Mouse (Mus musculus): ENCODE data around the gene Dpp7. TPM values are rescaled to one million over a fixed set of nuclear protein-coding genes. Genes with fewer than 3 reads are reported as not detected.
A peak's percentile ranks its signal among the peaks of the same experiment; 100 is the strongest.

Dpp7 gene
- polyA plus RNA-seq, 2 experiments = 24.7 to 43.6 TPM

DNA sequence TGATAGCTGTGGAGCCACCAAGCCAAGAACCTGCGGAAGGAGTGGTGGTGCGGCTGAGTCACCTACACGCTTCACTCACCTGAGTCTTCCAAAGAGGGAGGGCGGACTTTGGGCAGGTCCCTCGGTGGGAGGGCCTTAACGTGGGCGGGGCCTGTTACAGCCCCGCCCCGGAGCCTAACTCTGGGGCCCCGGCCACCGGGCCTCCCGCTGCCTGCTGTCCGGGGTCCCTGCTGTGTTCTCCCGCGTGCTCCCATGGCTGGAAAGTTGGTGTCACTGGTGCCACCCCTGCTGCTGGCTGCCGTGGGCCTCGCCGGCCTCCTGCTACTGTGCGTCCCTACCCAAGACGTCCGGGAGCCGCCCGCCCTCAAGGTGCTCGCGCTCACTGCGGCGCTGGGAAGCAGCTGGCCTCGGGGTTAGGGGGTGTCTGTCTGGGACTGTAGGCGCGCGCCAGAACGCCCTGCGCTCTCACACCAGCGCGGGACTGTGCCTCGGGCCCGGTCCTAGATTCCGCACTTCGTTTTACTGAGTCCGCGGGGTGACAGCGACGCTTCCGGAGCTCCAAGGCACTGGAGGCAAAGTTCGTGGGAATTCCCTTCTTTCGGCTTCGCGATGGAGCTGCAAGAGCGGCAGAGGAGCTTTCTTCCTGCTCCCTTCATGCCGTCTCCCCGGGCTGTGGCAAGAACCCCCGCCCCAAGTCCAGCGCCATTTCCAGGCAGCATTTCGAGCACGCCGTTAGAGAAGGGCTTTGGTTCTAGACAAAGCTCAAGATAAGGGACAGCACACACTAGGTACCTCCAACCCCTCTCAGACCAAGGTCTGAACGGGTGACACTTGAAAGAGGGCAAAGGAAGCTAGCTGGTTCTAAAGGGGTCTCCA, 39.8 kb upstream of the Dpp7 start, which contains the start of gene Entpd2:
TSS of gene Entpd2 (plus strand) at position 154 of the 876 bp plus-strand sequence.
- Histone ChIP-seq H3K4me1 (ENCODE audit: control insufficient read depth, insufficient read depth, low read length) (0 out of 2 replicates have a peak, but pooled peaks cover 7% of the 10 kb centered on the region), H3K9me3 (ENCODE audit: control insufficient read depth, low read length) (no peaks in the 10 kb centered on the region), H3K27me3 (ENCODE audit: control insufficient read depth, insufficient read depth, low read length) (peaks cover 55% of the 10 kb centered on the region), H3K9ac (ENCODE audit: low read depth, low read length, severe bottlenecking) (no peak within 1 kb of the TSS), H3K4me2 (replicated peaks; ENCODE audit: low read depth, low read length, severe bottlenecking) (peak within 1 kb of the TSS; percentile 46), H3K36me3 (ENCODE audit: control insufficient read depth, insufficient read depth, low read length) (no peaks in the 10 kb centered on the region), H3K27ac (replicated peaks; ENCODE audit: low read depth, low read length) (no peak within 1 kb of the TSS), H3K4me3 (replicated peaks; ENCODE audit: low read length) (peak within 1 kb of the TSS; percentile 31)
- ATAC-seq (ENCODE audit: low FRiP score, low read depth) (no peak), DNase-seq (ENCODE audit: low spot score) (no peak)
- TF ChIP-seq POLR2A (IDR thresholded peaks at IDR 0.05; ENCODE audit: borderline replicate concordance, extremely low read depth, insufficient read depth, insufficient read length) = no peak
- 1% methylated on average over 57 of the region's 57 CpGs for WGBS

DNA sequence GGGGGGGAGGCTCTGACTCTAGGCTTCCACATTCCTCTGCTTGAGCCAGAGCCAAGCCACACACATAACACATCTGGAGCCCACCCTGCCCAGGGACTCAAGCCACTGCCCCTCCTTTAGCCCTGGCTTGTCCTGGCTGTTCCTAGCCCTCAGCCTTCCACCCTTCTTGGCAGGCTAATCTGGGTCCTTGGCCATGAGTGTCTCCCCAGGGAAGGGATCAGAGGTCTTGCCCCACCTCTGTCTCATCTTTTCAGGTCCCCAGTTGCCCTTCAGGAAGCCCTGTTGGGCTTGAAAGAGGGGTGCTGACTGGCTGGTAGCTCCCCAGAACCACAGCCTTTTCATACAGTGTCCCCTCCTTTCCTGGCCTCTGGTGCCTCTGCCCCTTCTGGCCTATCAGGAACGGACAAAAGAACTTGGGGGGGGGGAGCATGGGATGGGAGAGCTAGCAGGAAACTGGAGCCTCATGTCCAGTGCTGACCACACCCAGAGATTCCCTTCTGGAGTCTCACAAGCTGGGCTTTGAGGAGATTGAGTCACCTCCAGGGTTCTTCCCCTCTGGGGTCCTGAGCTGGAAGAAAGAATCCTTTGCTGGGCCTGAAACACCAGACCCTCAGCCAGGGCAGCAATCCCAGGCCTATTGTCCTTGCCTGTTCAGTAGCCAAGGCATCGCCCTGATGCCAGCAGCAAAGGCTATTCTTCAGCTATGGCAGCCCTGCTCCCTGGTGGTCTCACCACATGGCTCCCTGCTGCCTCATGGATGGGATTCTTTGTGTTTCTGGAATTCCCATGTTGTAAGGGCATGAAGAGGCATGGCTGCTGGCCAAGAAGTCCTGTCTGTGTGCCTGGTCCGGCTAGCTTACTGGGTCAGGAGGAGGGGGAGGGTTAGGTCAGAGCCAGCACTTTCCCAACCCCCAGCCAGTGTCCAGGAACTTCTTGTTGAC, 38.4 kb upstream of the Dpp7 start:
- Histone ChIP-seq H3K27ac (replicated peaks; ENCODE audit: low read depth, low read length) (no peak overlapping the region), H3K27me3 (ENCODE audit: control insufficient read depth, insufficient read depth, low read length) (peaks cover 41% of the 10 kb centered on the region), H3K9ac (ENCODE audit: low read depth, low read length, severe bottlenecking) (no peak overlapping the region), H3K4me3 (replicated peaks; ENCODE audit: low read length) (no peak overlapping the region), H3K4me1 (ENCODE audit: control insufficient read depth, insufficient read depth, low read length) (0 out of 2 replicates have a peak, but pooled peaks cover 7% of the 10 kb centered on the region), H3K9me3 (ENCODE audit: control insufficient read depth, low read length) (no peaks in the 10 kb centered on the region), H3K36me3 (ENCODE audit: control insufficient read depth, insufficient read depth, low read length) (no peaks in the 10 kb centered on the region), H3K4me2 (replicated peaks; ENCODE audit: low read depth, low read length, severe bottlenecking) (no peak overlapping the region)
- WGBS = 44% methylated on average over 3 of the region's 3 CpGs
- no peak for ATAC-seq (ENCODE audit: low FRiP score, low read depth)
- TF ChIP-seq POLR2A (IDR thresholded peaks at IDR 0.05; ENCODE audit: borderline replicate concordance, extremely low read depth, insufficient read depth, insufficient read length) = no peak
- DNase-seq (ENCODE audit: low spot score) = peak; percentile 20

DNA sequence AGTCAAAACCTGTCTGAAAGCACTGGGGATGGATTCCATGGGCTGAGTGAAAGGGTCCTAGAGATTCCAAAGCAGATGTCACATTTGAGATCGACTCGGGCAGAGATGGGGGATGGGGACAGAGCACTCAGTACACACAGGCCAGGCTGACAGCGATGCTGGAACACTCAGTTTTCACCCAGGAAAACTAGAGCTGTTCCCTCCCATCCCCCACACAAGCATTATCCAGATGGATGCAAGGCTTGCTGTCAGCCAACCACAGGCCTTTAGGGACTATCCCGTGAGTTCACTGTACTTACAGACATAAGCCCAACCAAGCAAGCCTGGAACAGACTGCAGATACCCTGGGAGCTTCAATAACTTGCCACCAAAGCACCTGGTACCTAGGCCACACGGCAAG, 35.1 kb upstream of the Dpp7 start:
- H3K4me2 ChIP-seq (replicated peaks; ENCODE audit: low read depth, low read length, severe bottlenecking) = no peak overlapping the region
- H3K9me3 ChIP-seq (ENCODE audit: control insufficient read depth, low read length) = no peaks in the 10 kb centered on the region
- H3K4me3 ChIP-seq (replicated peaks; ENCODE audit: low read length) = no peak overlapping the region
- H3K36me3 ChIP-seq (ENCODE audit: control insufficient read depth, insufficient read depth, low read length) = no peaks in the 10 kb centered on the region
- 0 out of 2 replicates have a peak, but pooled peaks cover 7% of the 10 kb centered on the region for H3K4me1 ChIP-seq (ENCODE audit: control insufficient read depth, insufficient read depth, low read length)
- 64% methylated on average over 5 of the region's 5 CpGs for WGBS
- ATAC-seq (ENCODE audit: low FRiP score, low read depth) (no peak), DNase-seq (ENCODE audit: low spot score) (no peak)
- H3K9ac ChIP-seq (ENCODE audit: low read depth, low read length, severe bottlenecking) = no peak overlapping the region
- H3K27ac ChIP-seq (replicated peaks; ENCODE audit: low read depth, low read length) = no peak overlapping the region
- TF ChIP-seq POLR2A (IDR thresholded peaks at IDR 0.05; ENCODE audit: borderline replicate concordance, extremely low read depth, insufficient read depth, insufficient read length) = no peak
- peaks cover 18% of the 10 kb centered on the region for H3K27me3 ChIP-seq (ENCODE audit: control insufficient read depth, insufficient read depth, low read length)

DNA sequence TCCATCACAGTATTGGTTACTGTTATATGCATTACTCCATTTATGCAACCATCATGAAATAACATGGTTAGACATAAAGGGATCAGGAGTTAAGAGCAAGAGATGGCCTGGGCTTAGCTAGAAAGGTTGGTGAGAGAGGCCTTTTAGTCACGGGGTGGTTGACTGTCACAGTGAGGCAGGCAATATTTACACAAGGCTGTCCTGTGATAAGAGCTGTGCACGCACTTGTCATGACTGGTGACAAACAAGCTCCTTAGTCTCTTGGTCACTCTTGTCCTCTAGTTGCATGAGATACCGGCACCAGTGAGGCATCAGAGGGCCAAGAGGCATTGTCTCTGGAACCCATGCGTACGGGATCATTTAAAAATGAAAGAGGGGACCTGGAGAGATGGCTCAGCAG, 28.3 kb upstream of the Dpp7 start:
- no peak for DNase-seq (ENCODE audit: low spot score)
- Histone ChIP-seq H3K27ac (replicated peaks; ENCODE audit: low read depth, low read length) (no peak overlapping the region), H3K9me3 (ENCODE audit: control insufficient read depth, low read length) (no peaks in the 10 kb centered on the region), H3K4me2 (replicated peaks; ENCODE audit: low read depth, low read length, severe bottlenecking) (no peak overlapping the region), H3K4me3 (replicated peaks; ENCODE audit: low read length) (no peak overlapping the region), H3K36me3 (ENCODE audit: control insufficient read depth, insufficient read depth, low read length) (no peaks in the 10 kb centered on the region), H3K27me3 (ENCODE audit: control insufficient read depth, insufficient read depth, low read length) (no peaks in the 10 kb centered on the region), H3K9ac (ENCODE audit: low read depth, low read length, severe bottlenecking) (no peak overlapping the region), H3K4me1 (ENCODE audit: control insufficient read depth, insufficient read depth, low read length) (no peaks in the 10 kb centered on the region)
- 86% methylated on average over 5 of the region's 5 CpGs for WGBS
- ATAC-seq (ENCODE audit: low FRiP score, low read depth) = no peak
- TF ChIP-seq POLR2A (IDR thresholded peaks at IDR 0.05; ENCODE audit: borderline replicate concordance, extremely low read depth, insufficient read depth, insufficient read length) = no peak

DNA sequence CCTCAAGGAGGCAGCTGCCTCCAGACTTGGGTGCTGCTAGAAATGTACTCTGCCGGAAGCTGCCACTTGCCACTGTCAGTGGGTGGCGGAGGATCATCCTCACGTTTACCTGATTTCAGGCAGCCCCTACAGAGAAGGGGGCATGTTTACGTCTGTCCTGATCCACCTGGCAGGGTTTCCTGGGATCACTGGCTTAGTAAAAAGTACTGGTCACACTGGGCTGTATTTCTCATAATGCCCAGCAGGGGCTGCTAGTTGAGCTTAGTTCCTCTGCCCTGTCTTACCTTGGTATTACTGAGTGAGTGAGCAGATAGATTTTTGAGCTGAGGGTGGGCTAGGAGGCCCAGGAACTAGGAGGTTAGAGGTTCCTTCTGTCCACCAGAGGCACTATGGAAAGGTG, 20.4 kb upstream of the Dpp7 start:
- DNase-seq (ENCODE audit: low spot score) (peak; percentile 58), ATAC-seq (ENCODE audit: low FRiP score, low read depth) (no peak)
- Histone ChIP-seq H3K9ac (ENCODE audit: low read depth, low read length, severe bottlenecking) (no peak overlapping the region), H3K9me3 (ENCODE audit: control insufficient read depth, low read length) (no peaks in the 10 kb centered on the region), H3K27ac (replicated peaks; ENCODE audit: low read depth, low read length) (no peak overlapping the region), H3K4me2 (replicated peaks; ENCODE audit: low read depth, low read length, severe bottlenecking) (no peak overlapping the region), H3K27me3 (ENCODE audit: control insufficient read depth, insufficient read depth, low read length) (no peaks in the 10 kb centered on the region), H3K4me3 (replicated peaks; ENCODE audit: low read length) (no peak overlapping the region), H3K36me3 (ENCODE audit: control insufficient read depth, insufficient read depth, low read length) (peaks cover 23% of the 10 kb centered on the region), H3K4me1 (ENCODE audit: control insufficient read depth, insufficient read depth, low read length) (peaks cover 20% of the 10 kb centered on the region)
- no peak for TF ChIP-seq POLR2A (IDR thresholded peaks at IDR 0.05; ENCODE audit: borderline replicate concordance, extremely low read depth, insufficient read depth, insufficient read length)
- 68% methylated on average over 4 of the region's 4 CpGs for WGBS

Measured in limb, embryonic 14.5 days (tissue).